Mouse (Mus musculus): ENCODE measurements around the gene Samhd1.

Samhd1 gene

DNA sequence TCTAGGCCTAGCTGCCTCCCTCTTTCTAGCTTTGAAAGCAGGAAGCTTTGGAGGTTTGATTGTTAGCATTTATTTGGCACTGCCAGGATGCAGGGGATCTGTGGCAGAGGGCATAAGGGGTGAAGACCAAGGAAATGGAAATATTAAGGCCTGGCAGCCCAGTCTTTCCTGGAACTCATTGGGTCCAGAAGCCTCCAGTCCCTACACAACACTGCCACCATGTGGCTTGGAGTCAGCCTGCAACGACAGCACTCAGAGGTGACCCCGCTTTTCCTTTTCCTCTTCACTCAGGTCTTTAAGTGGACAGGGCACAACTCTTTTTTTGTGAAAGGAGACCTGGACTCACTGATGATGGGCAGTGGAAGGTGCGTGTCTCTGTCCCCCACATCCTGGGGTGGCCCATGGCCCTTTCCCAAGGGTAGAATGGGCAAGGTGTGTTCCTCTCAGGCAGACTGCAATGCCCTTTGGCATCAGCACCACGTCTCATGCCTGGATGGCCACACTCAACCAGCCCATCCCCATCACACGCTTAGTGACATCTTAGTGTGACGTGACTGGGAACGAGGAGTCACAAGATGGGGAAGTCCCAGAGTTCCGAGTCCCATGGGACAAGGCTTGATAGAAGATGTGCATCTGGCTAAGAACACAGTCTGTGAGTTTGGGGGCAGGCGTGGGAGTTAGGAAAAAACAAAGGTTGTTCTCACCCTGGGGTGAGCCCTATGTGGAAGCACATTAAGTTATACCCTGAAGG, 39.9 kb downstream of the Samhd1 start:
- DNase-seq, result peak in 1 of 2 experiments; percentile 52

DNA sequence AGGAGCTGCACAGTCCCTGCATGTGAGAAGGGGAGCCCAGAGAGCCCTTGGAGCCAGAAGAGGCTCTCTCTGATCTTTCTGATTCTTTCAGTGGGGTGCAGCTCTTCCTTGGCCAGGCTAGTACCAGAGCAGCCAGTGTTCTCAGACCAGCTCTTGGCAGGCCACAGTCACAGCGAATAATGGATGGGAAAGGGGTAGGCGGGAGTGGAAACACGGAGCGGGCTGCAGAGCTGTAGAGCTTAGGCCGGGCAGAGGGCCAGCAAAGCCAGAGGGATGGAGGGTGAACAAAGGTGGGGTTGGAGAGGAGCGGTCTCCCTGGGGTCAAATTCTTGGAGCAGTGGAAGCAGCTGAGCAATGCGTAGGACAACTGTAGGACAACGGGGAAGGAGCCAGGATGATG, 43.0 kb downstream of the Samhd1 start:
- no peak for DNase-seq

DNA sequence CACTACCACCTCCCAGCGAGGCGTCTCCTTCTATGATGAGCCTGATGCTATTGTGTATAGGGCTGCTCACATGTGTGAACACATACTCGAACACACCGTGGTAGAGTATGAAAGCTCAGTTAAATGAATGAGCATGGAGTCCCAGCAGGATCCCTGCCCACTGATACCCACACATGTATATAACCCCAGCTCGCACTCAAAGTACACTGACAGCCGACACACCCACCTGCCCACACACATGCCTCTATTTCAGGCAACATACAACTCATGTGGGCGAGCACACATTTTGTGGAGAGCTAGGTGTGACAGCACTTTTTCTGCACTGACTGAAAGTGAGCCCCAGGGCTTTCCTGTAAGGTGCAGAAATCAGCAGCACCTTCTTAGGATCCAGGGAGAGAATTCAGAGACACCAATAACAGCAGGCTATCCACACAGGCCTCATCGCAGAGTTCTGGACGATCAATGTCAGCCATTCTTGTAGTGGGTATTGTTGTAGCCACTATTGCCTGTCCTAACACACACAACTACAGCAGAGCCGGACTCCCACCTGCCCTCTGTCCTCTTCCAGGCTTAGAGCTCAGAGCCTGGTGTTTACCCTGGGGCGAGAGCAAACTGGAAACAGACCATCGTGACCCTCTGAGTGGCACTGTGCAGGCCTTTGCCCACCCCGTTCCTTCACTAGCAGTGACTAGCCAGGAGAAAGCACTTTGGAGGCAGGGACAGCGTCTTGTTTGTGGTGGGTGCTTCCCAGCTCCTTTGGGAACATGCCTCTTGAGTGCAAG, 47.3 kb downstream of the Samhd1 start:
- DNase-seq, result no peak

DNA sequence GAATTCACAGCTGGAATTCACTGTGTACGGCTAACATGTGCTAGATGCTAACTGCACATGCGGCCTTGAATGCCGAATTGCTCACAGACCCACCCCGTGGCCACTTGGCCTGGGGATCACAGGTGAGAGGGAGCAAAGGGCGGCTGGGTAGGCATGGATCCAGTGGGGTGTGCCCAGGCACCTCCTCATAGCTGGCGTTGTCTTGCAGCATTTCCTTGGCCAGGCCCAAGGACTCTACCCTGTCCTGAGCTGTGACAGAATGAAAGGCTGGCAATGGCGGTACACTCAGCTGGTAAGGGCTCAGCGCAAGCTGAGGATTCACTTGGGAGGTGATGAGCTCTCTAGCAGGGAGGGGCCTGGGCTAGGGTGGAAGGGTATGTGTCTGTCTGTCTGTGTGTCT, 48.3 kb downstream of the Samhd1 start, which contains the start of gene Tldc2:
Gene Tldc2, plus strand, starts transcription at position 260 of the 400 bp plus-strand sequence.
- DNase-seq, result no peak

DNA sequence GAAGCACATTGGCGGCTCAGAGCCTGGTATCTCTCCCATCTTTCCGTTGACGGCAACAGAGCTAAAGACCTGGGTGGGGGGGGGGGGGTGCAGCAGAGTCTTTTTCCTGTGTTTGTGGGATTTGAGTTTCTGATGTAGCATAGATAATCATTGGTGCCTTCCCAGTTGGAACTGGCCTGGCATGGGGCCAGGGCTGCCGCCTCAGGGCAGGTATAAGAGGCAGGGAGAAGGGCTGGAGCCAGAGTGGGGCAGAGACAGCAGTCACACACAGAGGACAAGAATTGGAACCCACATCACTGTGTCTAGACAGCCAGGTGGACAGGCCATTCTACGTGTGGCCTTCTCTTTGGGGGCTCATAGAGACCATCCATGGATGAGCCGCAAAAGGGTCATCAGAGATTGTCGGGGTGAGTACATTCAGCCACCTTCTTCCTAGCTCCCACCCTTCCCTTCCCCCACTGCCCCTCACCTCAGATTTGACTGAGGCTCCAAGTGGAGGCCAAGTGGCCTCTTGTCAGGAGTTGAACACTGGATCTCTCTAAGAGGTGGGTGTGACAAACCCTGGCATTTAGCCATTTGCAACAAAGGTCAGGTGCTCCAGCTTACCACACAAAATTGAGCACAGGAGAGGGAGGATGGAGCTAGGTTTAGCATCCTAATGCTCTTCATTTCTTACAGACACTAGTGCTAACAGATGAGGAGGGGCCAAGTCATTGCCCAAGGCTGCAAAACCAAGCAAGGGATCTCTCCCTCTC, 50.1 kb downstream of the Samhd1 start:
- no peak for DNase-seq

DNA sequence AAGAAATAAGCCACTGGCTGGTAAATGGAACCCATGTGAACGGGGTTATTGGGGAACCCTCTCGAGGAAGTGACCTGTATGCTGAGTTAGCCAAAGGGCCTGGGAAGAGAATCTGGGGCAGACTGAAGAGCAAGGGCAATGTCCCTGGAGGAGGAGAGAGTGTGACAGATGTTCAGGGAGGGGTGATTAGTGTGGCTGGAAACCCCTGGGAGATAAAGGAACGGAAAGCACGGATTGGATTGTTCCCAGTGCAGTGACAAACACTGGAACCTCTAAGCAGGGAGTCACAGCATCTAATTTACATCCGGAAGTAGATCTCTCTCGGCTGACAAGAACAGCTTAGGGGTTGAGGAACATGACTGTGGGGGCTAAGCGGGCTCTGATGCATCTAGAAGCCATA, 53.1 kb downstream of the Samhd1 start:
- DNase-seq, result no peak

DNA sequence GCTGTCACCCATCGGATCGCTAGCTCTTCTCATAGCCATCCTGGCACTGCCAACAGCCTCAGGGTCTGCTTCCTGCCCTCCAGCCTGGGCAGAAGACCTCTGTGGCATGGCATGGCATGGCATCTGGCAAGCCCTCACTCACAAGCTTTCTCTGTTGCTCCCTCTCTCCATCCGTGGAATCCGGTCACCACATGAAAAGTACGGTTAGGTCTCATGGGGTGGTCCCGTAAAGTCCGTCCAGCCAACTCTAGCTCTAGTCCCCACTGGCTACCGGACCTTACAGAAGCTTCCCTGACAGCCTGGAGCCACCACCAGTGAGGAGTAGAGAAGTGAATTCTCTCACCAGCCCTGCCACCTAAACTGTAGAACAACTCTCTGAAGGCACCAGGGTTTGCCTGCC, 53.7 kb downstream of the Samhd1 start:
- DNase-seq, result no peak

DNA sequence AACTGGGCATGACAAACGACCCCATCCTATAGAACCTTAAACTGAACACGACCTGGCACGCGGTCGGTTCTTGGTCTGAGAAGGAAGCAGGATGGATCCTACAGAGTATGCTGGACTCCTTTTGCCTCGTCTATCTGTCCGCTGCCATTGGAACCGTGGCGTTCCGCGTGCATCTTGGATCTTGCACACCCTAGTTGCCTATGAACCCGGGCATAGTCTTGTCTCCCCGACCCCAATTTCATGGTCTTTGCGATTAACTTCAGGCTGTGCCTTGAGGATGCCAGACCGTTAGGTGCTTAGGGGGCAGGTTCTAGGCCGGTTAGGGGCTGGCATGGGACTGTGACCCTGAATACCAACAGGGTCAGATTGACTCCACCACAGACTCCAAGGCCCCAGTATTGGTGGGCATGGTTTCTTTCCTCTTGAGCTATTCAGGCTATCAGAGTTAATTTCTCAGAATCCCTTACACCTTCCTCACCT, 55.3 kb downstream of the Samhd1 start:
- DNase-seq, result no peak

DNA sequence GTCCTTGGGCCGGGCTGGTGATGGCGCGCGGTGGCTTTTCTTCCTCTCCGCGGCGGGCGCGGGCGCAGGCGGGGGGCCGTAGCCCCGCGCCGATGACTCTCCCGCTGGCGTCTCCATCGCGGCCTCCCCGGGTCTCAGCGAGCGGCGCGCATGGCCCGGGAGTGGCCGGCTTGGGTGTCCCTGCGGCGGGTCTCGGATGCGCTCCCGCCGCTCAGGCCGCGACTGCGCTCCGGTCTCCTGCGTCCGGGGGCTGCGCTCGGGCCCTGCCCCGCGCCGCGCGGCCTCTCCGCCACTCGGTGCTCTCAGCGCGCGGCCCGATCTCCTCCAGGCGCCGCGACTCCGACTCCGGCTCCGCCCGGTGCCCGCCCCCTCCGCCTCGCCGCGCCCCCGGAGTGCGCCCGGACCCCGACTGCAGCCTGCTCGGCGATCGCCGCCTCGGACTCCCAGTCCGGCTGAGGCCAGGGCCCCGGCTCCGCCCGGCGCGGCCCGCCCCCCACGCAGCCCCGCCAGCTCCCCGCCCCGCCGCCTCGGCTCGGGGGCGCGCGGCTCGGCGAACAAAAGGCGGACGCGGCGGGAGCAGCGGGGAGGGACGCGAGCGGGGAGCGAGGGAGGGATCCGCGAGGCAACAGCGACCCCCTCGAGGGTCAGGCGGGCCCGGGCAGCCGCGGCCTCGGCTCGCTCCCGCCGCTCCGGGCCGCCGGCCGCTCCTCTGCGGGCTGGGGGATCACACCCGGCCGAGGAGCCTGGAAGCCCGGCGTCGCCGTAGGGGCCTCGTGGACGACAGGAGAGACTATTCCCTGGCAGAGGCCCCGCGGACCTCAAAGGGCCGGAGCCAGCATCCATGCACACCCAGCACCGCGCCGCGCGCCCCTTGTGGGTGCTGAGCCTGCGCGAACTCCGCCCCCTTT, 56.0 kb downstream of the Samhd1 start, which contains the start of gene Soga1:
Gene Soga1, minus strand, starts transcription at position 462 of the 908 bp plus-strand sequence.
- DNase-seq, result peak; percentile 45 to 55

DNA sequence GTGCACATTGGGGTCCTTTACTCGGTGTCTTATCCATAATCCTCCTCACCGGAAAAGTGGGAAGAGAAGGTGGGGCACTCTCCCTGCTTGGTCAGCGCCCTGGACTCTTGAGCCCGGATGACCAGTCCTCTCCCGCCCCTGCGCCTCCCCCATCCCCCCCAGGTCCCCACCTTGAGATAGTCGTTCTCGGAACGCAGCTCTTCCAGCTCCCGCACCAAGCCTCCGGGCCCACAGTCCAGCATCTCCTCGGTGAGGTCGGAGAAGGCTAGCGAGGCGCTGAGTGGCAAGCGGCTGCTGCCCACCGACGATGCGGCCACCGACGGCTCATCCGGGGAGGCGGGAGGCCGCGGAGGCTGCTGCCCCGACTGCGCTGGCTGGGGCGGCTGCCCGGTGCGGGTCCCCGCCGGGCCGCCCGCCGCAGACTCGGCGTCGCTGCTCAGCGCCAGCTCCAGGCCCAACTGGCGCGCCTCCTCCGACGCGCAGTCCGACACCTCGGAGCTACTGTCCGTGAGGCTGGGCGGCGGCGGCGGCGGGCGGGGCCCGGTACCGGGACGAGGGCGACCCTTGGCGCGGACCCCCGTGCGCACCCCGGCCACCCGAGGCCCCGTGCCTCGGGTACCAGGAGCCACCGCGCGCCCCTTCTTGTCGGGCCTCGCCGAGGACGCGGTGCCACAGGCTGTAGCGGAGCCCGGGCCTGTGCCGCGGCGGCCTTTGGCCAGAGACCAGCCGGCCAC, 56.8 kb downstream of the Samhd1 start:
- no peak for DNase-seq

DNA sequence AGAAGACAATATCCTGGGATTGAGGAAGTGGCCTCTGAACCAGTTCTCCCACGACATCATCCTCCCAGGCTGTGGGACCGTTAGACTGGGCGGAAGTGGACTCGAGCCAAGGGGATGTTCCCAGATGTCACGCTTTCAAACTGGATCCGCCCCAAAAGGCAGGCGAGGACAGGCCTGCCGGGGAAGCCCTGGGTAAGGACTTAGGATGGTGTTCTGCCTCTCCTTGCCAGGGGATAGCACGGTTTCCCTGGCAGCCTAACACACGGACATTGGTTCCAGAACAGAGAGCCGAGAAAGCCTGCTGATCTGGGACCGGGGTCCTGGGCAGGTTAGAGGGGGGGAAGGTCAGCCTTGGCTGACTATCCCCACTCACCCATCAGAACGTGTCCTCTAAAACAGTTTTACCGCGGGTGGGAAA, 57.4 kb downstream of the Samhd1 start:
- peak; percentile 34 to 46 for DNase-seq

DNA sequence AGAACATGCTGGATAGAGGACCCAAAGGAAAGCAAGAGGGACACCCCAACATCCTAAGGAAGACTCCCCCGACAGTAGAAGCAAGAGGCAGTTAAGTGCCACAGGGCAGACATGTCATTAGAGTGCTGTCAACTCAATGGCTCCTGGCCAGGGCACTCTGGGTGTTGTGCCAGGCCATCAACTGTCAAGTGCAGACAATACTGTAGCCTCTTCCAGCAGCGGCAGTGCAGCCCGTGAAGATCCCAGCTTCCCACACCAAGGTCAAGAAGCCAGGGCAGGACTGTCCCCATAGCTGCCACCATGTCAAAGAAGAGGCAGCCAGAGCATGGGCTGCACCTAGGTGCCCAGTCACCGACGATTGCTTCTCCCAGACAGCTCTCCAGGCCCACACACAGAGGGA, 57.9 kb downstream of the Samhd1 start:
- DNase-seq, result no peak

DNA sequence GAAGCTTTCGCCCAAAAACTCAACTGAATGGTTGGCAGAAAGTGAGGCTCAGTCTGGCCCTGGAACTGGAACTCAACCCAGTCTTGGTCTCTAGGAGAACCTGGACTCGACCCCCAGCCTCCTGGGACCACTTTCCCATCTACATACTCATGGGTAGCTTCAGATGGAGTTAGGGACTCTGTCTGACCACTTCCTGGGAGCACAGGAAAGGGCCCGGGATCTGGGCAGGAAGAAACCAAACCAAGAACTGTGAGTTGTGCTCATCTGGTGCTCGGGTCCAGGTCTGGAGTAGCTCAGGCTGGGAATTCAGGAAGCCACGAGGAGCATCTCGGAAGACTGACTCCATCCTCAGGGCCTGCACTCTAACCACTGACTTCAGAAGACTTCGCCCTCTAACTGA, 58.5 kb downstream of the Samhd1 start:
- no peak for DNase-seq

DNA sequence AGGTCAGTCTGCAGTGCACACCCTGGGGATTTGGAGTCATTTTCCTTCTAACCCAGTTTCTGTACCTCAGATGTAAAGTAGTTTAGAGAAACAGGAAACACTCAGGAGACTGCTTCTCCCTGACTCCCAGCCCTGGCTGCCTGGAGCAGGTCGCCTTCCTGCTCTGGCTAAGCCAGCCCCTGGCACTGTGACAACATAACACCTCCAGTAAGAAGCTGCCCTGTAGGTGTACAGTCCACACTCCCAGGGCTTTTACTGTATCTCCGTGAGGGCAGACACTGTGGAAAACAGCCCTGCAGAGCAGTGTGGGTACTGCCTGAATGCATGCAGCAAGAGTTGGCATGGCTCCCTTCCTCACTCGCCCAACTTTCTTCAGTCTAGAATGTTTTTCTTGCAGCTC, 59.4 kb downstream of the Samhd1 start:
- no peak for DNase-seq

DNA sequence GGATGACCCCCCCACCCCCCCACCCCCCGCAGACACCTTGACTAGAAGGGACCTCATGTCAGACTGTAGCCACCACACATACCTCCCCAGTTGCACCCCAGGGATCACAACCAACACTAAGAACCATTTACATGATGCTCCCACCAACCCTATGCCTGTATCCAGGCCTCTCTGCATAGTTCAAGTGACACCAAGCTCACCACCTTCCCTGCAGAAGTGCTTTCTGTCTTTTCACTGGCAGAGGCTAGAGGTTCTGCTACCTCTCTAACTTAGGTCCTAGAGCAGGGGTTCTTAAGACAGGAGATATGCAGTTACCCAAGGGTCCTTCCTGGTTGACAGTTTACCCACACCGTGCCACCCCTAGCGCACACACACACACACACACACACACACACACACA, 59.8 kb downstream of the Samhd1 start:
- no peak for DNase-seq

DNA sequence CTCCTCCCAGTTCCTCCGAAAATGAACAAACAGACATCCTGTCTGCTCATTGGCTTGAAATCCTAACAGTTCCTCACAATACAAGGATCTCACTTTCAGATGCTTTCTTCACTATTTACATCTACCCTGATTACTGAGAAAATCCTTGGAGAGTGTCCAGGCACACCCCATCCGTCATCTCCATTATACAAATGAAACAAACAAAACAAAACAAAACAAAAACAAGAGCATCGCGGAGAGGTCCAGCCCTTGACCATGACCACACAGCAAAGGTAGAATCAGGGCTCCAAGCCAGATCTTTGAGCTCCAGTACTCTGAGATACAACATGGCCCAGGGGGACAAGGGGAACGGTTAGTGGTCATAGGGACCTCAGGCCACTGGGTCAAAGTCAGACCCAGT, 60.3 kb downstream of the Samhd1 start:
- DNase-seq, result no peak

DNA sequence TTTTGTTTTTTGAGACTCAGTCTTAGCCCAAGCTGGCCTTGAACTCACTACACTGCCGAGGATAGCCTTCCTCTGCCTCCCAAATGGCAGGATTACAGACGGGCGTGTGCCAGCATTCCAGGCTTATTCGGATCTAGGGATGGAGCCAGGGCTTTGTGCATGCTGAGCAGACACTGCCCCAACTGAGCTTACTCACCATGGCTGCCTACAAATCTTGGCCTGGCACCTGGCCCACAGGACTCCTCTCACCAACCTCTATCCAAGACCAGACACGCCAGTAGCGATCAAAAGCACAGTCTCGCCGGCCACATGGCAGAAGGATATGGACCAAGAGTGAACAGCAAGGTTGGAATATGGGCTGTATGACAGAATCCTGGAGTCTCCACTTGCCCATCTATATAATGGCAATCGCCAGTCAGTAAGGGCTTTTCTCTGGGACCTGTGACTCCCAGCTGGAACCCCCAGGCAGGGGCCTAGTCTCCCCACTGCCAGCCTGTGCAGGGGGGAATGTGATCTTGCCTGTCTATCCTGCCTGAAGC, 60.8 kb downstream of the Samhd1 start:
- no peak for DNase-seq

DNA sequence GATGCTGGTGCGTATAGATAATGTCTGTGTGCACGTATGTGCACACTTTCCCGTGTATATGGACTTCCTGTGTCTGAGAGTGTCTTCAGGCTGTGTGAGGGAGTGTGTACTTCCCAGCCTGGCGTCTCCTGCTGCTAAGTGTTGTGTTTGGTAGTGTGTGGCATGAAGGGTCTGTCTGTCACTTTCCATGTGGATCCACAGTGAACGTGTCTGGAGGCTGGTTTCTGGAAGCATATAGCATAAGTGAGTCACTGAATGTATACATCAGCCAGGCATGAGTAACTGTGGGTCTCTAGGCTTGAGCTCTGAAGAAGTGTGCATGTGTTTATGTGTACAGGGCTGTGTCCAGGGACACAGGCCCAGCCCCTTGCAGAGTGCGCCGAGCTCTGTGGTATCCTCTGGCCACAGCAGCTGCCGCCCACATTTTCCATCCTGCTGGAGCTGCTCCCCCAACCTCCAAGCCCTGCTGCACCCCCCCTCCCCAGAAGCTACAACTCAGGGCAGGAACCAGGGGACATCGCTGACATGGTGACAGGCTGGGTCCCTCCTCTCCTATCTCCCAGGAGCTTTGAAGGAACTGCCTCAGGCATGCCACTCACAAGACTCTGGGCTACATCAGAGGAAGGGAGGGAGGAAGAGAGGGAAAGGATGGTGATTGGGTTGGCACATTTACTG, 61.5 kb downstream of the Samhd1 start:
- no peak for DNase-seq

DNA sequence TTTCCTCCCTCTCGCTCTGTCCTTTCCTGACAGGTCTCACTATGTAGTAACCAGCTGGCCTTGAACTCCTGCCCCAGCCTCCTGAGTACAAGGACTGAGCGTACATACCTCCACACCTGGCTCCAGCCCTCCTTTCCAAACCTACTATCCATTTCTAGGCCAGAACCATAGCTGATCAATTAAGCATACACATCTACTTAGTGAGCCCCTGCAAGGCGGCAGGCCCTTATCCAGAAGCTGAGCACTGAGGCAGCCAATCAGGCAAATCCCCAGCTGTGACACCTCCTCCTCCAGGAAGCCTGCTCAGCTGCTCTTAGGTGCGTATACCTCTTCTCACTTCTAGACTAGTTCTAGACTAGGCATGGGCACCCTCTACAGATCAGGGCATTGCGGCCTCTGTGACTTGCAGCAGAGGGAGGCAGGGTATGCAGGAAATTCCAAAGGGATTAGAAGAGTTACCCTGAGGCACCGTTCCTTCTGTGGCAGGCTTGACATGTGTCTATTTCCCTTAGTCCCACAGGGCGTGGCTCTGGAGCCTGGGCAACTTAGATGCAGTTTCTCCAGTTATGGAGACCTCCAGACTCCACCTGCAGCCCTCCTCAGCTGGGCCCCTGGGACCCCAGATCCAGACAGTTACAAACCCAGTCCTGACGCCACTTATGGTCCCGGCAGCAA, 62.6 kb downstream of the Samhd1 start:
- no peak for DNase-seq

DNA sequence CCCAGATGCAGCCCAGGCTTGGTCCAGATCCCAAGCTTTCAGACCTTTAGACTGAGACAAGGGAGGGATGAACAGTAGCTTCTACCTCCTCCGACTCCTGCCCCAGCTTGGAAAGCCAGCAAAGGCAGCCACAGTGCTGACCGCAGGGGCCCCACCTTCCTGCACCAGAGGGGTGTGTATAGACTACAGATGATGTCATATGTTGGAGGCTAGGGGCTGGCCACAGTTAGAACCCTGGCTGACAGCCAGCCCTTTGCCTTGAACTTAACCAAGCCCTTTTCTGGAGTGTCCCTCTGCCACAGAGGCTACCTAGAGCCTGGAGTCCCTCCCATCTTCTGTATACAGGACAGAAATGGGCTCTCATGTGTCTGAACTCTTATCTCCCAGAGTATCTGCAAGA, 63.5 kb downstream of the Samhd1 start:
- DNase-seq, result no peak
